Mouse (Mus musculus) WW6 (cell line): ENCODE measurements around the gene Insm1.

Experiments used
- DNase-seq: peaks from one replicate; pipeline ENCODE4 v3.0.0-alpha.2; 2013; ENCODE audit warnings: low read depth, low spot score

Insm1 gene

GRCm38 (mm10) chr2:146224141-146224540 is 2.4 kb downstream of the Insm1 start:
- DNase-seq: no peak

GRCm38 (mm10) chr2:146225818-146226217 is 4.1 kb downstream of the Insm1 start:
- no peak for DNase-seq

GRCm38 (mm10) chr2:146226484-146226883 is 4.8 kb downstream of the Insm1 start:
- DNase-seq: no peak

- DNase-seq: no peak
These were observed 5.9 kb downstream of the Insm1 start for GRCm38 (mm10) chr2:146227646-146228045.

- no peak for DNase-seq
These were observed 6.7 kb downstream of the Insm1 start for GRCm38 (mm10) chr2:146228435-146228834.

- no peak for DNase-seq
These were observed 9.8 kb downstream of the Insm1 start for GRCm38 (mm10) chr2:146231485-146231884.

GRCm38 (mm10) chr2:146239196-146239747 is 17.6 kb downstream of the Insm1 start:
- DNase-seq: no peak

GRCm38 (mm10) chr2:146244049-146244448 is 22.3 kb downstream of the Insm1 start:
- no peak for DNase-seq

GRCm38 (mm10) chr2:146245401-146245800 is 23.7 kb downstream of the Insm1 start:
- no peak for DNase-seq

GRCm38 (mm10) chr2:146246409-146247075 is 24.8 kb downstream of the Insm1 start:
- DNase-seq: no peak

- DNase-seq: no peak
These were observed 25.9 kb downstream of the Insm1 start for GRCm38 (mm10) chr2:146247576-146247975.

GRCm38 (mm10) chr2:146249033-146249432 is 27.3 kb downstream of the Insm1 start:
- DNase-seq: no peak

GRCm38 (mm10) chr2:146250236-146250904 is 28.6 kb downstream of the Insm1 start:
- no peak for DNase-seq

- no peak for DNase-seq
These were observed 32.7 kb downstream of the Insm1 start for GRCm38 (mm10) chr2:146254387-146254786.

- no peak for DNase-seq
These were observed 33.9 kb downstream of the Insm1 start for GRCm38 (mm10) chr2:146255636-146256035.

- no peak for DNase-seq
These were observed 34.7 kb downstream of the Insm1 start for GRCm38 (mm10) chr2:146256321-146256875.

- DNase-seq: no peak
These were observed 35.3 kb downstream of the Insm1 start for GRCm38 (mm10) chr2:146257037-146257436.

- no peak for DNase-seq
These were observed 35.9 kb downstream of the Insm1 start for GRCm38 (mm10) chr2:146257609-146258008.

GRCm38 (mm10) chr2:146258736-146259469 is 37.2 kb downstream of the Insm1 start:
- no peak for DNase-seq

GRCm38 (mm10) chr2:146259787-146260560 is 38.3 kb downstream of the Insm1 start:
- DNase-seq: no peak

- DNase-seq: no peak
These were observed 39.4 kb downstream of the Insm1 start for GRCm38 (mm10) chr2:146261146-146261545.
